Mouse (Mus musculus): ENCODE measurements around the gene Zfp282. TPM values are rescaled to one million over a fixed set of nuclear protein-coding genes. Genes with fewer than 3 reads are reported as not detected.

Zfp282 gene
- total RNA-seq, 2 experiments from 2014 or later, result 12.0 to 13.8 TPM

GRCm38 (mm10) chr6:47899416-47899815 lies 22.4 kb downstream of the Zfp282 start:
- DNase-seq, result peak; percentile 52

GRCm38 (mm10) chr6:47903587-47903986 lies 26.6 kb downstream of the Zfp282 start:
- peak; percentile 27 for DNase-seq

GRCm38 (mm10) chr6:47904361-47904760 lies 27.4 kb downstream of the Zfp282 start:
- no peak for DNase-seq

- DNase-seq, result no peak
Observed at GRCm38 (mm10) chr6:47904917-47905695, 28.1 kb downstream of the Zfp282 start.

- no peak for DNase-seq
Observed at GRCm38 (mm10) chr6:47906326-47906725, 29.3 kb downstream of the Zfp282 start.

- DNase-seq, result no peak
Observed at GRCm38 (mm10) chr6:47909007-47909406, 32.0 kb downstream of the Zfp282 start.

GRCm38 (mm10) chr6:47911650-47912049 lies 34.6 kb downstream of the Zfp282 start:
- no peak for DNase-seq

GRCm38 (mm10) chr6:47912991-47913390 lies 36.0 kb downstream of the Zfp282 start:
- DNase-seq, result no peak

- no peak for DNase-seq
Observed at GRCm38 (mm10) chr6:47917051-47917450, 40.0 kb downstream of the Zfp282 start.

- DNase-seq, result no peak
Observed at GRCm38 (mm10) chr6:47918768-47919274, 41.8 kb downstream of the Zfp282 start.

GRCm38 (mm10) chr6:47919646-47920446 lies 42.8 kb downstream of the Zfp282 start:
- DNase-seq, result no peak

- DNase-seq, result peak; percentile 91
Observed at GRCm38 (mm10) chr6:47920447-47921340, 43.7 kb downstream of the Zfp282 start, which contains the start of gene Zfp212. TSS of gene Zfp212 (plus strand) at chr6:47920476.

- no peak for DNase-seq
Observed at GRCm38 (mm10) chr6:47942461-47942860, 65.5 kb downstream of the Zfp282 start.

- DNase-seq, result peak; percentile 85
Observed at GRCm38 (mm10) chr6:47943021-47943691, 66.2 kb downstream of the Zfp282 start.

GRCm38 (mm10) chr6:47943721-47944120 lies 66.7 kb downstream of the Zfp282 start:
- DNase-seq, result no peak

GRCm38 (mm10) chr6:47947388-47947787 lies 70.4 kb downstream of the Zfp282 start:
- DNase-seq, result no peak

GRCm38 (mm10) chr6:47953191-47953726 lies 76.3 kb downstream of the Zfp282 start, which contains the start of gene Zfp956:
TSS of gene Zfp956 (plus strand) at chr6:47953390.
- peak; percentile 97 for DNase-seq

- DNase-seq, result no peak
Observed at GRCm38 (mm10) chr6:47954425-47954824, 77.4 kb downstream of the Zfp282 start.

- DNase-seq, result no peak
Observed at GRCm38 (mm10) chr6:47957816-47958215, 80.8 kb downstream of the Zfp282 start.

Measured in adrenal gland, postnatal 10 days (tissue).